Mouse (Mus musculus): ENCODE results near the gene Gldn.

Gene Gldn

GRCm38 (mm10) chr9:54286331-54286987 is at the start of gene Gldn:
TSS of gene Gldn (plus strand) at chr9:54286486.
- peak; percentile 29 for DNase-seq (ENCODE audit: low read depth, low spot score)

- no peak for DNase-seq (ENCODE audit: low read depth, low spot score)
Observed at GRCm38 (mm10) chr9:54244869-54245665, 41.2 kb upstream of the Gldn start.

DNA sequence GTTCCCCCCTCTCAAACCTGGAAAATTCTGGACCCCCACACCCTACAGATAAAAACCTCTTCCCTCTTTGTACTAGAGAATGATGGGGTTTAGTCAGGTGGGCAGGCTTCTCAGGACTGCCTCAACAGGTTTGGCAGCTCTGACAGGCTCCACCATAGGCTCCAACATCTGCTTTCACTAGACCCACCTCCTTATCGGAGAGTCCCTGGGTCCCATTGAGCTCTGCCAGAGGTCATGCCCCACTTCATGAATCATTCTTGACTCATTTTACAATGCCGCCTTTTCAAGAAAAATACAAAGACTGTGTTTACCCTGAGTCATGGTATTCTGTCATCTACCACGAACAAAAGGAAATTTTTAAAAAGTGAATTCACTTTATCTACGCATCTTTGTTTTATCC is 21.5 kb upstream of the Gldn start:
- no peak for DNase-seq (ENCODE audit: low read depth, low spot score)

- no peak for DNase-seq (ENCODE audit: low read depth, low spot score)
Observed at GRCm38 (mm10) chr9:54268010-54268409, 18.3 kb upstream of the Gldn start, which contains the start of gene Cyp19a1. TSS of gene Cyp19a1 (minus strand) at chr9:54268110.

- DNase-seq (ENCODE audit: low read depth, low spot score), result no peak
Observed at GRCm38 (mm10) chr9:54269987-54270386, 16.3 kb upstream of the Gldn start.

GRCm38 (mm10) chr9:54270889-54271288 is 15.4 kb upstream of the Gldn start:
- peak; percentile 19 for DNase-seq (ENCODE audit: low read depth, low spot score)

DNA sequence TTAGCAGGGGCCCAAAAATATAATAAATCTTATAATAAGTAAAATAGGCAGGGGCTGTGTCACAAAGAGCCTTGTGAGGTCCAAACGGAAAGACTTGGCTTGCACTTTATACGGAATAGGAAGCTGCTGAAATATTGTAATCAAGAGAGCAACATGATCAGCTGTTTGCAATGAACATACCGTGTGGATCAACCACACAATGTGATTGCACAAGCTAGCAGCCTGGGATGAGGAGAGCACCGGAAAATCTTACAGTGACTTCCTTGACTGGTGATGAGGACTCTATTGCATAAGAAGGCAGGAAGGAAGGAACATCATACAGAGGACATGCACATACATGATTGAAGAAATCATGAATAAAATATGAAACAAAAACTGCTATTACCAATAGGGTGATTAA is 11.0 kb upstream of the Gldn start:
- DNase-seq (ENCODE audit: low read depth, low spot score), result no peak

DNA sequence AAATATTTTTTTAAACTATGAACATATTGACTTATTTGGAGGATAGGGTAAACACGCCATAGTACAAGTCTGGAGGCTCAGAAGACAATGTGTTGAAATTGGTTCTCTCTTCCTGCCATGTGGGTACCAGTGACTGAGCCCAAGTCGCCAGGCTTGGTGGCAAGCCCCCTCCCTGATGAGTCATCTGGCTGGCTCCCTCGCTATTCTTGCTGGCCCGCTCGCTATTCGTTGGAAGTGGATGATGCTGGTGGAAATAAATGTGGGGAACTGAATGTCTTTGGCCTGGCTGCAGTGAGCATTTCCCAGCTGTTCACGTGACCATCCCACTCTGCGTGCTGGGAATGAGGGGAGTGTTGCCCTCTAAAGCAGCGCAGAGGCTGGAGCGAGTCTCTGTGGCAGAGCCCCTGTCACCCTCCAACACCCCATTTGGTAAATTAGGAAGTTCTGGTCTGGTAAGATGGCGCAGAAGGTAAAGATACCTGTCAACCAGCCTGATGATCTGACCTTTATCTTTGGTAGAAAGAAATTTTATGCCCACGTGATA is 7.2 kb upstream of the Gldn start:
- DNase-seq (ENCODE audit: low read depth, low spot score), result no peak

DNA sequence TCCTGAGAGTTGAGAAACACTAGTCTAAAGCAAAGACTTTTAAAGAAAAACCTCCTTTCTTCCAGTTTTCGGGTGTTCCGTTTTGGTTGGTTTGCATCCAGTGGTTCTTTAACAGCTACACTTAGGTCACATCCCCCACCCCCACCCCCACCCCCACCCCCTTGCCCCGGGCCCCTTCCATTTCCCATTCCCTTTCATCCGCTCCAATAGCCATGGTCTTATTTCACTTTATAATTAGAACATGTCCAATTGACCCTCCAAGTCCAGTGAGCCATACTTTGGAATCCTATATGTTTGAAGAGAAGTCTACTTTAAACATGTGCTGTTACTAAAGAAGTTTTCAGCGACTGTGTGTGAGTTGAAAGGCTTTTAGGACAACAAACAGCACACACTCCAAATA is 1.5 kb downstream of the Gldn start:
- no peak for DNase-seq (ENCODE audit: low read depth, low spot score)

DNA sequence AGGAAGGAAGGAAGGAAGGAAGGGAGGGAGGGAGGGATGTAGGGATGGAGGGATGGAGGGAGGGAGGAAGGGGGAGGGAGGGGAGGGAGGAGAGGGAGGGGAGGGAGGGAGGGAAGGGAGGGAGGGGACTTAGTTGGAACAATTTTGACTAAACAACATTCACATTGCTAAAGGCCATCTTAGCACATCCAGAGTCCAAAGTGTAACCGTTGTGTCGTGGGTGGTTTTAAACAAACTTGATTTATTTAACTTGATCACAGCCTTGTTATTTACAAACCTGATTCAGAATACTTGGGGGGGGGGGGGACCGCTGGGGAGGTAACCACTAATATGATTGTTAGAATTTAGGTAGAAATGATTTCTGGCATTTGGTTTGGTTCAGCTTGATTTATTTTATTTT is 13.1 kb downstream of the Gldn start:
- DNase-seq (ENCODE audit: low read depth, low spot score), result no peak

DNA sequence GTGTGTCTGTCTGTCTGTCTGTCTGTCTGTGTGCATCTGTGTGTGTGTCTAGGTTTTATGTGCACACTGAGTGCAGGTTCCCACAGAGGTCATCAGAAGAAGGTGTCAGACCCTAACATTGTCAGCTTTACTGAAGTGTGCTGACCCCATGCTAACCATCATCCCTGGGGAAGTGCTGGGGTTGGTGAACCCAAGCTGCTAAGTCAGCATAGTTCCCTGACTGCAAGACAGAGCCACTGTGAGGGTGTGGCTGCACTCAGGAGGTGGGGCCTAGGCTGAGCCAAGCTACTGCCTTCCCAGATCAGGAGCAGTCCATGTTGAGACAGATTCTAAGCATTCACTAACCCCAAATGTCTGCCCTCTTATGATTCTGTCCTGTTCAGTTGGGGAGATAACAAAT is 13.5 kb downstream of the Gldn start:
- peak; percentile 17 for DNase-seq (ENCODE audit: low read depth, low spot score)

DNA sequence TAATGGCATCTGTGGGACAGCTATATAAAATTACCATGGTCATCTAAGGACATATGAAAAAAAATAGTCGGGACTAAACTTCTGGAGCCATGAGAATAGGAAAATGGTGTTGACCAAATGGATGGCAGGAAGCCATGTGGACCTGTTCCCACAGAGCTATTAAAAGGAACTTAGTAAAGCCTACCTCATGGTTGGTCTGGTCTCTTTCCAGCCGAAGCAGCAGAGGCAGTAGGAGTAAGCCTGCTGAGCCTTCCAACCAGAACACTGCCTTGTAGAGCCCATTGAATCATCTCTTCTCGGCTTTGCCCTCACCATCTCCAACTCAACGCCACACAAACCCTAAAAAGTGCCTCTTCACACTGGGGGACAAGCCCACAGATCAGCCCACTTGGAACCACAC is 15.0 kb downstream of the Gldn start:
- DNase-seq (ENCODE audit: low read depth, low spot score), result no peak

- no peak for DNase-seq (ENCODE audit: low read depth, low spot score)
Observed at GRCm38 (mm10) chr9:54308209-54308608, 21.9 kb downstream of the Gldn start.

DNA sequence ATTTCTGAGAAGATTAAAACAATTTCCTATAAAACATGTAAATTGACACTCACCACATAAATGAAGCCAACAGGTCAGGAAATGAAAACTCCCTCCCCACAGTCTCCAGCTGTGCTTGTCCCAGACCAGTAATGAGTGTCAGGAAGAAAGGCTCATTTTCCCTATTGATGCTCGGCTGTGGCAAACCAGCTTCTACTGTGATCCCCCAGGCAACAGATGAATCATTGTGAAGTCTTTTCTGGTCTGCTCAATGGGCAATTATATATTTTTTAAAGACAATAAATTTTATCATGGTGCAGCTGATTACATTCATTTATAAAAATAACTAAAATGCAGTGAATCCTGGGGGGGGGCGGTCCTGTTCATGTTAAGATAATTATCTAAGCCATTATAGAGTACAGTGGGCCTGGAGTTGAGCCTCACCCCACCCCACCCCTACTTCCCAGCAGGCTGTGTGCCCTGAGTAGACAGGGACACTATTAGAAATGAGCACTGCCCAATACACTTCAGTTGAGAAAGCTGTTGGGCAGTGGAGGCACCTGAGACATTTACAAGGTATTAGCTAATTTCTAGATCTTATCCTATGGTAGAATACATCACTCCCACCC is 22.6 kb downstream of the Gldn start:
- no peak for DNase-seq (ENCODE audit: low read depth, low spot score)

- no peak for DNase-seq (ENCODE audit: low read depth, low spot score)
Observed at GRCm38 (mm10) chr9:54316363-54316762, 30.1 kb downstream of the Gldn start.

GRCm38 (mm10) chr9:54323456-54323855 is 37.2 kb downstream of the Gldn start:
- DNase-seq (ENCODE audit: low read depth, low spot score), result peak; percentile 50

DNA sequence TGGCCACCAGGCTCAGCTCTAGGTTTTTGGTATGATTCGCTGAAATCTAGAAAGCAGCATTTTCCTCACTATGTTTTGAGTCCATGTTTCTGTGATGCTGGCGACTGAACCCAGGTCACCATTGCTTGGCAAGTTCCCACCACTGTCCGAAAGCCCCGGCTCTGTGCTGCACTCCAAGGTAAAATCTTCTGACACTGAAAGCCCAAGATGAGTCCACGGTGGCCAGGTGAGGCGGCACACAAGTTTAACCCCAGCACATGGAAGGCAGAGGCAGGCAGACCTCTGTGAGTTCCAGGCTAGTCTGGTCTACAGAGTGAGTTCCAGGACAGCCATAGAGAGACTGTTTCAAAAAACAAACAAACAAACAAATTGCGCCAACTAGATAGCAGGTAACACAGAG is 42.9 kb downstream of the Gldn start:
- no peak for DNase-seq (ENCODE audit: low read depth, low spot score)

- DNase-seq (ENCODE audit: low read depth, low spot score), result no peak
Observed at GRCm38 (mm10) chr9:54335582-54335981, 49.3 kb downstream of the Gldn start.

GRCm38 (mm10) chr9:54336532-54337144 is 50.4 kb downstream of the Gldn start:
- peak; percentile 66 for DNase-seq (ENCODE audit: low read depth, low spot score)

DNA sequence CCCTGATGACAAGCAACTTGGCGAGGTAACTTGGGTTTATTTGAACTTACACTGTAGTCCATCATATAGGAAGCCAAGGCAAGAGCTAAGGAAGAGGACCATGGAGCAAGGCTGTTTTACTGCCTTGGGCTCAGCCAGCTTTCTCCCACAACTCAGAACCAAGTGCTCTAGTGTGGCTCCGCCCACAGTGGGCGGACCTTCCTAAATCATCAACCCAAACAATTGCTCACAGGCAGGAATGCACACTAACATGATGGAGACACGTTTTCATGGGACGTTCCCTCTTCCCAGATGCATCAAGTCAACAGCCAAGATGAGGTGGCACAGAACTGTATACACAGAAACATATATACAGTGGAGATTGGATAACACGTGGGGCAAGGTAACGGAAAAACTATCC is 55.7 kb downstream of the Gldn start:
- DNase-seq (ENCODE audit: low read depth, low spot score), result peak; percentile 8

DNA sequence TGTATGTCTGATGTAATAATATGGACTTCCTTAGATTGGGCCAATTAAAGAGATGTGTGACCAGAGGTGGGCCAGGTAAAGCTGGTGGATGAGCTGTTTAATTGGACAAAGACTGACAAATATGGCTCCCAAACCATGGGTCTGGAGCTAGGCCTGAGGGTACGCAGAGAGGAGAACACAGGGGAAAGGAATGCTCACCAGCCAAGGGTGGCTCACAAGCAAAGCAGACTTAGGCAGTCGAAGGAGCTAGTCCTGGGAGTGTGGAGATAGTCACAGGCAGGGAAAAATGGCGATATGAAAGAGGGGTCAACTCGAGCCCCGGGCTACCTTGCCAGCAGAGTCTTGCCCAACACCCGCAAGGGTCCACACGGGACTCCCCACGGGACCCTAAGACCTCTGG is 70.5 kb downstream of the Gldn start:
- DNase-seq (ENCODE audit: low read depth, low spot score), result peak; percentile 32
